Mouse (Mus musculus) stomach, postnatal 0 days (tissue): ENCODE measurements around the gene Srd5a3. TPM values are rescaled to one million over a fixed set of nuclear protein-coding genes. Genes with fewer than 3 reads are reported as not detected.

Experiments used
- ATAC-seq: fragments of 200-750 bp; cut with Nextera tagmentation; 2 replicates; pipeline ENCODE4 v1.8.0; 2017; ENCODE audit not compliant: low FRiP score, low TSS enrichment
- DNase-seq: peaks from one replicate; pipeline ENCODE4 v3.0.0-alpha.2; 2016; ENCODE audit warnings: low spot score
- H3K27ac ChIP-seq: fragments of 300-500 bp; sonication (generic); replicated peaks from 2 replicates; pipeline ENCODE4 v1.5.1; 2014; ENCODE audit warnings: mild to moderate bottlenecking, control low read depth
- H3K27me3 ChIP-seq: fragments of 300-500 bp; sonication (generic); 2 replicates; pipeline ENCODE4 v1.6.1; 2014; ENCODE audit warnings: low read length; ENCODE audit not compliant: control insufficient read depth, insufficient read depth
- H3K36me3 ChIP-seq: fragments of 300-500 bp; sonication (generic); 2 replicates; pipeline ENCODE4 v1.6.1; 2014; ENCODE audit warnings: low read length, mixed read lengths; ENCODE audit not compliant: control insufficient read depth, insufficient read depth
- H3K4me1 ChIP-seq: fragments of 300-500 bp; sonication (generic); replicated peaks from 2 replicates; pipeline ENCODE4 v1.6.1; 2014; ENCODE audit warnings: antibody characterized with exemption; ENCODE audit not compliant: control insufficient read depth, insufficient read depth
- H3K4me2 ChIP-seq: fragments of 300-500 bp; sonication (generic); replicated peaks from 2 replicates; pipeline ENCODE4 v1.6.1; 2014; ENCODE audit warnings: low read depth, mild to moderate bottlenecking, control low read depth, moderate library complexity
- H3K4me3 ChIP-seq: fragments of 300-500 bp; sonication (generic); 2 replicates; pipeline ENCODE4 v1.5.1; 2014; ENCODE audit warnings: low read depth, low read length, control low read depth
- H3K9ac ChIP-seq: fragments of 300-500 bp; sonication (generic); 2 replicates; pipeline ENCODE4 v1.6.1; 2014; ENCODE audit warnings: mild to moderate bottlenecking, low read length, control low read depth, mixed read lengths
- H3K9me3 ChIP-seq: fragments of 300-500 bp; sonication (generic); 2 replicates; pipeline ENCODE4 v1.6.1; 2016; ENCODE audit warnings: low read length; ENCODE audit not compliant: control insufficient read depth
- CTCF ChIP-seq: IDR thresholded peaks from 2 replicates; pipeline ENCODE4 v1.5.1; 2016; ENCODE audit warnings: antibody characterized with exemption, low read depth, mild to moderate bottlenecking, moderate library complexity
- EP300 ChIP-seq: optimal IDR thresholded peaks from 2 replicates; pipeline ENCODE3; 2016; ENCODE audit warnings: antibody characterized with exemption
- WGBS: fragments of 180-500 bp; shearing (Covaris S2); extraction: QIAGEN DNeasy Blood & Tissue Kit; methylation state at CpG from one replicate; pipeline ENCODE4 v1.1.7; 2014; 5-methylcytosine and 5-hydroxymethylcytosine counted together
- polyA plus RNA-seq: library from polyadenylated mRNA; unstranded; fragments of >200 nt; fragmentation: Nextera tagmentation; extraction: Ambion mirVana; gene quantifications from 2 replicates; pipeline ENCODE4 v1.2.1, GENCODE M21; 2015

Gene Srd5a3
- polyA plus RNA-seq, 1 experiment from 2014 or later = 28.4 TPM

GRCm38 (mm10) chr5:76164827-76165226 is 24.8 kb downstream of the Srd5a3 start:
- TF ChIP-seq EP300 = no peak
- TF ChIP-seq CTCF = no peak
- H3K4me2 ChIP-seq = no peak overlapping the region
- no peak overlapping the region for H3K4me3 ChIP-seq
- no peaks in the 10 kb centered on the region for H3K27me3 ChIP-seq
- ATAC-seq = no peak
- no peaks in the 10 kb centered on the region for H3K4me1 ChIP-seq
- no peak overlapping the region for H3K9ac ChIP-seq
- no peak overlapping the region for H3K27ac ChIP-seq
- no peaks in the 10 kb centered on the region for H3K36me3 ChIP-seq
- no peak for DNase-seq
- no peaks in the 10 kb centered on the region for H3K9me3 ChIP-seq
- WGBS = 59% methylated on average over 7 of the region's 7 CpGs

- Histone ChIP-seq H3K27me3 (no peaks in the 10 kb centered on the region), H3K4me1 (no peaks in the 10 kb centered on the region), H3K27ac (no peak overlapping the region), H3K4me2 (no peak overlapping the region), H3K9me3 (no peaks in the 10 kb centered on the region), H3K36me3 (no peaks in the 10 kb centered on the region), H3K4me3 (no peak overlapping the region), H3K9ac (no peak overlapping the region)
- WGBS = 77% methylated on average over 4 of the region's 4 CpGs
- no peak for ATAC-seq
- no peak for DNase-seq
- TF ChIP-seq EP300 (no peak), CTCF (no peak)
These were observed 30.5 kb downstream of the Srd5a3 start for GRCm38 (mm10) chr5:76170522-76170921.

GRCm38 (mm10) chr5:76171039-76171438 is 31.0 kb downstream of the Srd5a3 start:
- no peaks in the 10 kb centered on the region for H3K27me3 ChIP-seq
- TF ChIP-seq CTCF = no peak
- TF ChIP-seq EP300 = no peak
- H3K36me3 ChIP-seq = no peaks in the 10 kb centered on the region
- H3K4me2 ChIP-seq = no peak overlapping the region
- no peak for DNase-seq
- H3K9me3 ChIP-seq = no peaks in the 10 kb centered on the region
- H3K9ac ChIP-seq = no peak overlapping the region
- no peak overlapping the region for H3K4me3 ChIP-seq
- H3K27ac ChIP-seq = no peak overlapping the region
- no peak for ATAC-seq
- H3K4me1 ChIP-seq = no peaks in the 10 kb centered on the region

- Histone ChIP-seq H3K27ac (no peak overlapping the region), H3K4me1 (peaks cover 3% of the 10 kb centered on the region; the same call in 1 of the 2 replicates), H3K4me2 (no peak overlapping the region), H3K36me3 (no peaks in the 10 kb centered on the region), H3K4me3 (no peak overlapping the region), H3K9ac (no peak overlapping the region), H3K9me3 (no peaks in the 10 kb centered on the region), H3K27me3 (no peaks in the 10 kb centered on the region)
- 90% methylated on average over 4 of the region's 4 CpGs for WGBS
- no peak for TF ChIP-seq CTCF
- TF ChIP-seq EP300 = no peak
- DNase-seq (no peak), ATAC-seq (no peak)
These were observed 35.0 kb downstream of the Srd5a3 start for GRCm38 (mm10) chr5:76175051-76175450.

GRCm38 (mm10) chr5:76176411-76176810 is 36.3 kb downstream of the Srd5a3 start:
- Histone ChIP-seq H3K9ac (no peak overlapping the region), H3K27me3 (no peaks in the 10 kb centered on the region), H3K9me3 (no peaks in the 10 kb centered on the region), H3K4me1 (peaks cover 3% of the 10 kb centered on the region; the same call in 1 of the 2 replicates), H3K4me2 (no peak overlapping the region), H3K4me3 (no peak overlapping the region), H3K36me3 (no peaks in the 10 kb centered on the region), H3K27ac (no peak overlapping the region)
- ATAC-seq (no peak), DNase-seq (no peak)
- TF ChIP-seq CTCF (no peak), EP300 (no peak)
- WGBS = 23% methylated on average over 3 of the region's 3 CpGs

GRCm38 (mm10) chr5:76176841-76177240 is 36.8 kb downstream of the Srd5a3 start:
- WGBS = 58% methylated on average over 11 of the region's 11 CpGs
- peak; percentile 30 for DNase-seq

More at GRCm38 (mm10) chr5:76176841-76177240, 36.8 kb downstream of the Srd5a3 start:
- H3K9ac ChIP-seq = no peak overlapping the region
- peaks cover 3% of the 10 kb centered on the region; the same call in 1 of the 2 replicates for H3K4me1 ChIP-seq
- H3K36me3 ChIP-seq = no peaks in the 10 kb centered on the region
- no peaks in the 10 kb centered on the region for H3K9me3 ChIP-seq
- no peak overlapping the region for H3K4me3 ChIP-seq
- no peaks in the 10 kb centered on the region for H3K27me3 ChIP-seq
- H3K27ac ChIP-seq = 0 out of 2 replicates have a peak overlapping the region, but pooled peaks have one; percentile 13
- TF ChIP-seq CTCF (no peak), EP300 (no peak)
- H3K4me2 ChIP-seq = no peak overlapping the region
- ATAC-seq = peak; percentile 72; the same call in 1 of the 2 replicates
